Mouse (Mus musculus) ES-Bruce4 (cell line): ENCODE data around the gene C1qtnf9.

Experiments
- CTCF ChIP-seq: IDR thresholded peaks from one replicate; pipeline ENCODE4 v1.8.1; 2011; ENCODE audit warnings: low read depth, low read length
- EP300 ChIP-seq: IDR thresholded peaks from 2 replicates; pipeline ENCODE4 v1.6.1; 2011; ENCODE audit warnings: low read depth, low read length; ENCODE audit not compliant: insufficient read depth
- POLR2A ChIP-seq: IDR thresholded peaks from one replicate; pipeline ENCODE4 v1.8.1; 2011; ENCODE audit warnings: low read length; ENCODE audit not compliant: insufficient read depth

GRCm38 (mm10) chr14:60727130-60727529 lies 40.8 kb upstream of the C1qtnf9 start:
- no peak for TF ChIP-seq CTCF
- TF ChIP-seq EP300 = 0 out of 2 replicates have a peak, but pooled peaks have one; percentile 16
- TF ChIP-seq POLR2A = no peak
